Mouse (Mus musculus): Measurements from ENCODE around the gene Tlnrd1. TPM values are rescaled to one million over a fixed set of nuclear protein-coding genes. Genes with fewer than 3 reads are reported as not detected.
A peak's percentile ranks its signal among the peaks of the same experiment; 100 is the strongest.

Tlnrd1 gene
- polyA plus RNA-seq, 1 experiment from 2014 or later, result 11.0 TPM

GRCm38 (mm10) chr7:83882633-83883275 is 1.4 kb downstream of the Tlnrd1 start:
- Histone ChIP-seq H3K36me3 (peaks cover 19% of the 10 kb centered on the region), H3K4me3 (replicated peaks) (peak overlapping the region; percentile 79), H3K9me3 (replicated peaks) (peaks cover 3% of the 10 kb centered on the region; the same call in 1 of the 2 replicates), H3K27me3 (no peaks in the 10 kb centered on the region), H3K27ac (peak overlapping the region; percentile 98), H3K4me2 (peak overlapping the region; percentile 88), H3K4me1 (peaks cover 52% of the 10 kb centered on the region), H3K9ac (peak overlapping the region; percentile 81)
- 17% methylated on average over 54 of the region's 56 CpGs for WGBS
- peak; percentile 52 for ATAC-seq (replicated peaks; ENCODE audit: low FRiP score)

DNA sequence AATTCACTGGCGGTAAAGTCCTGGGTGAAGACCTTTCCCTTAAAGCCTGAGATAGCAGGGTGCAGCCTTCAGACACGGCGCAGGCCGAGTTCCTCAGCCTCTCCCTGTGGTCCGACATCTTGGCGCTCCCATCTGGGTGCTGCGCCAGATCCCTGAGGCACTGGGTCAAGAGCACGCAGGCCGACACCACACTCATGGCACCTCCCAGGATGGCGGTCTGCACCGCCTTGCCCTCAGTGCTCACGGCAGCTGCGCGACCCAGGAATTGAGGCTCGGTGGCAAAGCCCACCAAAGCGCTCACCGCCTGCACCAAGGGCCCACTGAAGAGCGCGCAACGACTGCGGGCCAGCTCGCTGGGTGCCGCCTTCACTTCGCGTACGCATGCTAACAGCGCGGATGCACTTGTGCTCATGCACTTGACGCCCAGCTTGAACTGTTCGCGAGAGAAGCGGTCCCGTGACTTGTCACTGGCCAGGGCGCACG is 1.9 kb downstream of the Tlnrd1 start:
- WGBS, result 85% methylated on average over 35 of the region's 35 CpGs
- H3K4me1 ChIP-seq, result peaks cover 52% of the 10 kb centered on the region
- 0 out of 2 replicates have a peak overlapping the region, but pooled peaks have one; percentile 98 for H3K27ac ChIP-seq

DNA sequence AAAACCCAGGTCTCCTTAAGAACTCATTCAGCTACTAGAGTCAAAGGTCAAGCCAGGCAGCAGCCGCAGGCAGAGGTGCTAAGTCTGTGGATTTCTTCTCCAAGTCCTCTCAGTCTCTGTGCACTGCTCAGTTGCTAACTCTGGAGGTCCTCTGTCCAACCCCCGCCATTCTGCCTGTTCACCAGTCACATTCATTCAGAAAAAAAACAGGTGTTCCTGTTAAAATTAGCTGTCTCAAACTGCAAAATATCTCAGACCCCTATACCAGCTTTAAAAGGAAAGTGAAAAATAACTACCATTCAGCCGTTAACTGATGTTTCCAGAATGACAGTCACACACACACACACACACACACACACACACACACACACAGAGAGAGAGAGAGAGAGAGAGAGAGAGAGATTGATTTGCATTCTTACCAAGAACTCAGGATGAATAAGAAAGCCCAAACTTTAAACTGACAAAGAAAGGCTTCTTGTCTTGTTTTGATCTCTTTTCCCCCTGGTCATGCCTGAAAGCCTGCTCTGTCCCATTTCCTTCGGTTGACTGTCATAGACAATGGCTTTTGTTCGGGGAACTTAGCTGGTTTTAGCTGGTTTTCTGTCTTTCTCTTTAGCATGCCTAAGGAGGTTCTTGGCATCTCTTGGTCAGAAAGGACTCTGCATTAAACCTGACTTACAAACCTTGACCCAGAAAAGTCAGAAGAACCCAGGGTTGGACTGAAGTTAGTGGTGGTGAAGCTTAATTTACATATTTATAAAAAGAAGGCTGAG is 5.2 kb downstream of the Tlnrd1 start:
- Histone ChIP-seq H3K4me2 (0 out of 2 replicates have a peak overlapping the region, but pooled peaks have one; percentile 25), H3K4me3 (replicated peaks) (no peak overlapping the region), H3K4me1 (peaks cover 50% of the 10 kb centered on the region), H3K9me3 (replicated peaks) (no peaks in the 10 kb centered on the region), H3K27ac (0 out of 2 replicates have a peak overlapping the region, but pooled peaks have one; percentile 16), H3K36me3 (peaks cover 34% of the 10 kb centered on the region), H3K9ac (no peak overlapping the region), H3K27me3 (no peaks in the 10 kb centered on the region)
- WGBS, result 24% methylated on average over 5 of the region's 5 CpGs
- ATAC-seq (replicated peaks; ENCODE audit: low FRiP score), result no peak

More for the DNA sequence above, 1.9 kb downstream of the Tlnrd1 start:
- Histone ChIP-seq H3K4me2 (peak overlapping the region; percentile 88), H3K9ac (peak overlapping the region; percentile 81), H3K27me3 (no peaks in the 10 kb centered on the region), H3K4me3 (replicated peaks) (peak overlapping the region; percentile 79), H3K9me3 (replicated peaks) (peaks cover 3% of the 10 kb centered on the region; the same call in 1 of the 2 replicates), H3K36me3 (peaks cover 25% of the 10 kb centered on the region)
- ATAC-seq (replicated peaks; ENCODE audit: low FRiP score), result no peak

GRCm38 (mm10) chr7:83877088-83877487 is 7.0 kb downstream of the Tlnrd1 start:
- peaks cover 30% of the 10 kb centered on the region for H3K36me3 ChIP-seq
- 77% methylated on average over 3 of the region's 3 CpGs for WGBS
- peaks cover 39% of the 10 kb centered on the region for H3K4me1 ChIP-seq
- H3K9ac ChIP-seq, result no peak overlapping the region
- H3K4me2 ChIP-seq, result no peak overlapping the region
- H3K9me3 ChIP-seq (replicated peaks), result no peaks in the 10 kb centered on the region
- no peak overlapping the region for H3K4me3 ChIP-seq (replicated peaks)
- H3K27me3 ChIP-seq, result no peaks in the 10 kb centered on the region
- ATAC-seq (replicated peaks; ENCODE audit: low FRiP score), result no peak
- no peak overlapping the region for H3K27ac ChIP-seq

DNA sequence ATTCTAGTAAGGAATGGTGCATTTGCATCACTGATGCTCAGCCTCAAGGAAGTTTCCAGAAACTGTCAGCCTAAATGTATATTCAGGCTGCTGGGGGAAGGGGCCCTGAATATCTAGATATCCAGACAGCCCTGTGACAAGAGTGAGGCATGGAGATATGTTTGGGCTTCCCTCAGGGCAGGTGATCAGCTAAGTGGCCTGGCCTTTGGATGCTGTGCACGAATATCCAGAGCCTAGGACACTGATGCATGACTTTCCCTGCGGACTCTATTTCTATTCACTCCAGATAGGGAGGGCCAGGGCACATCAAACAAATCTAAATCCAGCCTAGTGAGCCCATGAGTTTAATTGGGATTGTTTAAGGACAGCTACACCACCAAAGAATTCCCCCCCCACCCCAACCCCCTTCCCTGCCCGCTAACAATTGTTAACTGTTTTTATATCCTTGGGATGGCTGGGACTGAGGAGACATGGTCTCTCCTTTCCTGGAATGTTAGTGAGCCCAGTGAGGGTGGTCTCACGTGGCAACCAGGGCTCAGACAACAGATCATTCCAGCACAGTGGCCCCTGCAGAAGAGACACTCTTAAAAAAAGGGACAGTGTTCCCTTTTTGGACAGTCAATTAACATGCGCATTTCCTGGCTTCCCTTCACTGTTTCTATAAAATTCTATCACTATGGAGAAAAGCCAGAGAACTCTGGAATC is 14.1 kb downstream of the Tlnrd1 start:
- ATAC-seq (replicated peaks; ENCODE audit: low FRiP score), result no peak

GRCm38 (mm10) chr7:83868200-83868599 is 15.9 kb downstream of the Tlnrd1 start:
- Histone ChIP-seq H3K36me3 (no peaks in the 10 kb centered on the region), H3K4me1 (no peaks in the 10 kb centered on the region), H3K9me3 (replicated peaks) (no peaks in the 10 kb centered on the region), H3K27me3 (no peaks in the 10 kb centered on the region), H3K4me3 (replicated peaks) (no peak overlapping the region), H3K27ac (no peak overlapping the region), H3K9ac (no peak overlapping the region), H3K4me2 (no peak overlapping the region)
- ATAC-seq (replicated peaks; ENCODE audit: low FRiP score), result no peak
- 84% methylated on average over 3 of the region's 3 CpGs for WGBS

More for the DNA sequence above, 14.1 kb downstream of the Tlnrd1 start:
- Histone ChIP-seq H3K4me1 (no peaks in the 10 kb centered on the region), H3K4me3 (replicated peaks) (no peak overlapping the region), H3K36me3 (no peaks in the 10 kb centered on the region), H3K9ac (no peak overlapping the region), H3K9me3 (replicated peaks) (no peaks in the 10 kb centered on the region), H3K27me3 (no peaks in the 10 kb centered on the region), H3K4me2 (no peak overlapping the region), H3K27ac (no peak overlapping the region)
- WGBS, result 43% methylated on average over 5 of the region's 5 CpGs

DNA sequence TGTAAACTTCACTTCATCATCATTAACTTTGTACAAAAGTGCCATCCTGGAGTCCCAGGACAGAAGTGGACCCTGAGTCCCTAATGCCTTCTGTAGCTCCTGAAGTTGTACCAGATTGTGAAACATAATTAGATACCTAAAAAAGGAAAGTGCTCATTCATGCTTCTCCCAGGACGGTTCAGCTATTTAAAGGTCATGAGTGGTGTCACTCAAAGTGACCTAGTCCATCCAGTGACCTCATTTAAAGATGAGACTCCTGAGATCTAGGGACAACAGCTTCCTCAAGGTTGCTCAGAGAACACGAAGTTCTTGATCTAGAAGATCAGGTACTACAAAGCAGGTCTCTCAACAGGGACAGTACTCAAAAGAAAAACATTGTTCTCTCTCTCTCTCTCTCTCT is 20.6 kb downstream of the Tlnrd1 start:
- Histone ChIP-seq H3K4me1 (no peaks in the 10 kb centered on the region), H3K4me3 (replicated peaks) (no peak overlapping the region), H3K36me3 (no peaks in the 10 kb centered on the region), H3K27me3 (no peaks in the 10 kb centered on the region), H3K9ac (no peak overlapping the region), H3K4me2 (no peak overlapping the region), H3K9me3 (replicated peaks) (no peaks in the 10 kb centered on the region), H3K27ac (no peak overlapping the region)
- no peak for ATAC-seq (replicated peaks; ENCODE audit: low FRiP score)
- 34% methylated on average over 2 of the region's 2 CpGs for WGBS

GRCm38 (mm10) chr7:83859378-83860083 is 24.6 kb downstream of the Tlnrd1 start:
- ATAC-seq (replicated peaks; ENCODE audit: low FRiP score), result no peak
- H3K9ac ChIP-seq, result no peak overlapping the region
- H3K27ac ChIP-seq, result no peak overlapping the region
- H3K36me3 ChIP-seq, result no peaks in the 10 kb centered on the region
- 58% methylated on average over 4 of the region's 4 CpGs for WGBS
- H3K4me2 ChIP-seq, result no peak overlapping the region
- H3K4me3 ChIP-seq (replicated peaks), result no peak overlapping the region
- no peaks in the 10 kb centered on the region for H3K27me3 ChIP-seq
- H3K9me3 ChIP-seq (replicated peaks), result no peaks in the 10 kb centered on the region
- no peaks in the 10 kb centered on the region for H3K4me1 ChIP-seq

DNA sequence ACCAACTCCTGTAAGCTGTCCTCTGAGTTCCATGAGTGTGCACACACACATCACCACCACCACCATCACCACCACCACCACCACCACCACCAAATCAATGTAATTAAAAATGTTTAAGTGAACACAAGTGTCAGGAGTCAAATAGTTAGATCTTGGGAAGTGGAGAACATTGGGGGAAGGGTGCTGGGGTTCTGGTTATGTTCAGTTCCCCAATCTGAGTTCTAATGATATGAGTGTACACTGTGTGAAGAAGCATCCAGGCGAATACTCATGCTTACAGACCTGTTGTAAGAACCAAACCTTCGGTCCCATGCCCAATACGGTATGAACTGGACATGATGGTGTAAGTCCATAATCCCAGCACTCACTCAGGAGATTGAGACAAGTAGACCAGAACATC is 26.2 kb downstream of the Tlnrd1 start:
- no peak overlapping the region for H3K4me3 ChIP-seq (replicated peaks)
- no peaks in the 10 kb centered on the region for H3K4me1 ChIP-seq
- H3K9ac ChIP-seq, result no peak overlapping the region
- H3K36me3 ChIP-seq, result no peaks in the 10 kb centered on the region
- ATAC-seq (replicated peaks; ENCODE audit: low FRiP score), result no peak
- H3K27ac ChIP-seq, result no peak overlapping the region
- WGBS, result 93% methylated on average over 3 of the region's 3 CpGs
- no peak overlapping the region for H3K4me2 ChIP-seq
- H3K9me3 ChIP-seq (replicated peaks), result no peaks in the 10 kb centered on the region
- H3K27me3 ChIP-seq, result no peaks in the 10 kb centered on the region

GRCm38 (mm10) chr7:83857208-83857488 is 27.0 kb downstream of the Tlnrd1 start:
- no peaks in the 10 kb centered on the region for H3K36me3 ChIP-seq
- H3K4me3 ChIP-seq (replicated peaks), result no peak overlapping the region
- H3K4me2 ChIP-seq, result no peak overlapping the region
- ATAC-seq (replicated peaks; ENCODE audit: low FRiP score), result no peak
- H3K4me1 ChIP-seq, result peaks cover under 1% of the 10 kb centered on the region; the same call in 1 of the 2 replicates
- H3K27ac ChIP-seq, result no peak overlapping the region
- no peaks in the 10 kb centered on the region for H3K9me3 ChIP-seq (replicated peaks)
- WGBS, result 76% methylated on average over 2 of the region's 2 CpGs
- no peaks in the 10 kb centered on the region for H3K27me3 ChIP-seq
- no peak overlapping the region for H3K9ac ChIP-seq

DNA sequence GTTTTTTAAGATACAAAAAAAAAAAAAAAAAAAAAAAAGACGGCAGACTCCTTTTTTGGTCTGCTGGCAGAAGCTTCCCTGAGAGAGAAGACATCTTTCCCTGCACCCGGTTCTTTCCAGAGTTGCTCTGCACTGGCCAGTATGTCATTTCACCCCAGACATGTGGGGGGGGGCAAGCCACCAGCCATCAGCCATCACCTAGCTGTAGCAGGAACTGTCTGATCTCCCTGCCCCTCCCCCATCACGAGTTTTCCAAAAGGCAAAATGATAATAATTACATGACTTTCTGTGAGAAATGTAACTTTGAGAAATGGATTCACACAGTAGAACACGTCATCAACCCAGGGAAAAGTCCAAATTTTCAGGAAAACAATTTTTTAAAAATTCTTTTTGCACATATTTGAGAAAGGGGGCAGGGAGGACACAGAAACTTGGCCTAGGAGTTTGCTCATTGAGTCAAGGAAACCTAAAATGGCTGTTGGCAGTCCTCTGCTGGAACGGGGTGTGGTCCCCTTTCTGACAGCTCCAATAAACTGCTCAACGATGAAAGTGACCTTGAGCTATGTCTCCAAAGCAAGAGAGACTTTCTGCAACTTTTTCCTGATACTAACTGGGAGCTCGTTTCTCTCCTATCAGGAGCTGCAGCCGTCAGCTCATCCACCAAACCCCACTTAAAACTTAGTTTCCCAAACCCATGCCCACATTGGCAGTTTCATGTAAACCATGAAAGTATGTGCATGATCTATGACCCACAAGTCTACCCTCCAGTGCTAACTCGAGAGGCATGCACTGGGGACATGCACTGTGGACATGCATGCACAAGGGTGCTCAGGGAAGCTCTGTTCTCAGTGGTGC is 27.5 kb downstream of the Tlnrd1 start:
- Histone ChIP-seq H3K4me3 (replicated peaks) (no peak overlapping the region), H3K27ac (no peak overlapping the region), H3K27me3 (no peaks in the 10 kb centered on the region), H3K4me1 (peaks cover 3% of the 10 kb centered on the region; the same call in 1 of the 2 replicates), H3K4me2 (no peak overlapping the region), H3K9ac (no peak overlapping the region), H3K36me3 (no peaks in the 10 kb centered on the region), H3K9me3 (replicated peaks) (no peaks in the 10 kb centered on the region)
- ATAC-seq (replicated peaks; ENCODE audit: low FRiP score), result no peak
- 71% methylated on average over 9 of the region's 9 CpGs for WGBS

Data from kidney, embryonic 15.5 days (tissue).